Mouse (Mus musculus) lung, postnatal 36 days (tissue): ENCODE measurements around the gene Fbrsl1.
"Not testable (repeated sequence)": the region's sequence is repeated elsewhere in the genome, so short reads cannot be mapped to it uniquely, and the experiment has no call there.

Experiments used
- DNase-seq: peaks from one replicate; pipeline ENCODE4 v3.0.0; 2022; ENCODE audit warnings: mixed read lengths

Fbrsl1 gene

GRCm38 (mm10) chr5:110447720-110448435, 425 bp downstream of the Fbrsl1 start:
- DNase-seq: no peak

GRCm38 (mm10) chr5:110444509-110444908, 3.8 kb downstream of the Fbrsl1 start:
- DNase-seq: no peak

- DNase-seq: no peak
Observed at GRCm38 (mm10) chr5:110442966-110443590, 5.2 kb downstream of the Fbrsl1 start.

- peak; percentile 82 for DNase-seq
Observed at GRCm38 (mm10) chr5:110439565-110440310, 8.6 kb downstream of the Fbrsl1 start.

- no peak for DNase-seq
Observed at GRCm38 (mm10) chr5:110438591-110438990, 9.7 kb downstream of the Fbrsl1 start.

GRCm38 (mm10) chr5:110437632-110438261, 10.6 kb downstream of the Fbrsl1 start:
- DNase-seq: no peak

- not testable (repeated sequence) for DNase-seq
Observed at GRCm38 (mm10) chr5:110436166-110436565, 12.1 kb downstream of the Fbrsl1 start.

- no peak for DNase-seq
Observed at GRCm38 (mm10) chr5:110434816-110435215, 13.5 kb downstream of the Fbrsl1 start.

GRCm38 (mm10) chr5:110429045-110429444, 19.3 kb downstream of the Fbrsl1 start:
- DNase-seq: peak; percentile 73

GRCm38 (mm10) chr5:110428290-110428689, 20.0 kb downstream of the Fbrsl1 start:
- no peak for DNase-seq

GRCm38 (mm10) chr5:110425187-110425586, 23.1 kb downstream of the Fbrsl1 start:
- no peak for DNase-seq

- DNase-seq: no peak
Observed at GRCm38 (mm10) chr5:110424204-110424603, 24.1 kb downstream of the Fbrsl1 start.

- DNase-seq: no peak
Observed at GRCm38 (mm10) chr5:110421393-110421792, 26.9 kb downstream of the Fbrsl1 start.

GRCm38 (mm10) chr5:110420950-110421349, 27.4 kb downstream of the Fbrsl1 start:
- DNase-seq: peak; percentile 34

- no peak for DNase-seq
Observed at GRCm38 (mm10) chr5:110420201-110420600, 28.1 kb downstream of the Fbrsl1 start.

- DNase-seq: no peak
Observed at GRCm38 (mm10) chr5:110418523-110418911, 29.8 kb downstream of the Fbrsl1 start.

- no peak for DNase-seq
Observed at GRCm38 (mm10) chr5:110417756-110418522, 30.4 kb downstream of the Fbrsl1 start.

GRCm38 (mm10) chr5:110416825-110417401, 31.4 kb downstream of the Fbrsl1 start:
- no peak for DNase-seq

- DNase-seq: no peak
Observed at GRCm38 (mm10) chr5:110415806-110416700, 32.2 kb downstream of the Fbrsl1 start.

- DNase-seq: no peak
Observed at GRCm38 (mm10) chr5:110415022-110415421, 33.3 kb downstream of the Fbrsl1 start.

GRCm38 (mm10) chr5:110413018-110413417, 35.3 kb downstream of the Fbrsl1 start:
- peak; percentile 37 for DNase-seq
